Mouse (Mus musculus): Measurements from ENCODE around the gene Abcc12.

Abcc12 gene

DNA sequence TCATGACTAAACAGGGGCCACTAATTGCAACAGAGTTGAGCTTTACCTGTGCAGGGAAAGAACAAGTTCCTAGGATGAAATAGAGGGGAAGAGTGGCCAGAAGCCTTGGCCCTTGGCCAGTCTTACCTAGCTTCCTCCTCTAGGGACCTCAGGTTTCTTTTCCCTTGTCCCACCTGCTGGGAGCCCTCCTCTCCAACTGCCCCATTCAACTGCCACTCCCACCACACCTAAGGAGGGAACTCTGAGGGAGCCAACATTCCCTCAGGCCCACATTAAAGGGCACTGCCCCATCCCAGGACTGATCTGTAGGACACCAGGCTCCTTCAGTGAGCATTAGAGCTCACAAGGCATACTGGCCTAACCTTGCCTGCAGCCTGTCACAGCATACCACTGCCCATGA is at the start of gene Abcc12:
TSS of gene Abcc12 (minus strand) at position 229 of the 400 bp plus-strand sequence.
- DNase-seq (ENCODE audit: low read depth, low spot score), result no peak

DNA sequence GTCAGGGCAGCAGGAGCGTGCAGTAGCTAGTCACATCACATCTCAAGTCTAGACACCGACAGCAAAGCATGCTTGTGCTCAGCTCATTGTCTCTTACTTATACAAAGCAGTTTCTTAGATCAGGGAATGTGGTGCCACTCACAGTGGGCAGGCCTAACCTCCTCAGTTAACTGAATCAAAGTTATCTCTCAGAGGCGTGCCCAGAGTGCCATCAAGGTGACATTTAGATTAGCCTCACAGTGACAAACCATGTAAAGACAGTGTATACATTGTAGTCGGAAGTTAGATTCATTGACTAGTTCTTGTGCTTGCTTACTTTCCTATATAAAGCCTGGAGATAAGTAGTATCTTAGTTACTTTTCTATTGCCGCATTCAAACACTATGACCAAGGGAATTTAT is 49.7 kb upstream of the Abcc12 start:
- no peak for DNase-seq (ENCODE audit: low read depth, low spot score)

DNA sequence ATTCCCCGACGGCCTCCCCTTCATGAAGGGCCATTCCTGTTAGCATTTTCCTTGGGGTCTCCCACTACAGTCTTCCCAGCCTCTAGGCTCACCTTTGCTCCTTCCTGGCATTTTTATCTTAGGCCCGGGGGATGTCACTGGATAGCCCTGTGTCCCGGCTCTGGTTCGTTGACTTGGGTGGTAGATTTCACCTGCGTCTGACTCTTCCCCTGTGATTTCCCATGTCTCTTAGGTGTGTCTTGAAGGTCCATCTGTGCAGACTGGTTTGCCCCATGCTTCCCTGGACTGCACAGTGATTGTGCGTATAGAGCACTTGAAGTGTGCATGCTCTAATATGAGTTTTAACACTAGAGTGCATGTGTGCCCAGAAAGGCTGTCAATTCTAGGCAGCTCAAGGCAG is 44.4 kb upstream of the Abcc12 start:
- DNase-seq (ENCODE audit: low read depth, low spot score), result no peak

DNA sequence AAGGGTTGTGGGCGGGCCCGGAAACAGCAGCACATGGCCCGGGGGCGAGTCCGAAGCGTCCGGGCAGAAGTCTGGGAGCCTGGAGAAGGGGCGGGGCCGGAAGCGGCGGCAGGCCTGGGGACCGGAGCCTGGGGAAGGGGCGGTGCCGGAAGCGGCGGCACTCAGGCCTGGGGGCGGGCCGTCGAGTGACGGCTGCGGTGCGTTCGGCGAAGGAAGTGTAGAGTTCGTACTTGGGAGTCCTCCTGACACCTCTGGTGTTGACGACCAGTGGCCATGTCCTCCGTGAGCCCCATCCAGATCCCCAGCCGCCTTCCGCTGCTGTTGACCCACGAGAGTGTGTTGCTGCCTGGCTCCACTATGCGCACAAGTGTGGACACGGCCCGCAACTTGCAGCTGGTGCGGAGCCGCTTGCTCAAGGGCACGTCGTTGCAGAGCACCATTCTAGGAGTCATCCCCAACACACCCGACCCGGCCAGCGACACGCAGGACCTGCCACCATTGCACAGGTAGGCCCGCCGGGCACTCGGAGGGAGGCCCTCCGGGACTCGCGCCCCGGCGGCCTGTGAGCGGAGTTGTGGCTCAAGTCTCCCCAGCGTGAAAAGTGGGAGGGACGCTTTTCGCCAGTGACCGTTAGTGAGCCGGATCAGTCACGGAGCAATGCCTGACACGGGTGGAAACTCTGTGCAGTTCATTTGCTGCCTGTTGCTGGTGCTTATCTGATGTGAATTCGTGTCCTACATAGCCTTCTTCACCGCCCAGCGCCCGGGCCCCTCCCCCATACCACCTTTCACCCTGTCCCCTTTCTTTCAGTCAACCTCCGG is 43.6 kb upstream of the Abcc12 start, which contains the start of gene Lonp2:
TSS of gene Lonp2 (plus strand) at position 133 of the 821 bp plus-strand sequence.
- DNase-seq (ENCODE audit: low read depth, low spot score), result peak; percentile 87

- no peak for DNase-seq (ENCODE audit: low read depth, low spot score)
Observed at GRCm38 (mm10) chr8:86623551-86623910, 43.0 kb upstream of the Abcc12 start.

- no peak for DNase-seq (ENCODE audit: low read depth, low spot score)
Observed at GRCm38 (mm10) chr8:86617759-86618387, 37.4 kb upstream of the Abcc12 start.

DNA sequence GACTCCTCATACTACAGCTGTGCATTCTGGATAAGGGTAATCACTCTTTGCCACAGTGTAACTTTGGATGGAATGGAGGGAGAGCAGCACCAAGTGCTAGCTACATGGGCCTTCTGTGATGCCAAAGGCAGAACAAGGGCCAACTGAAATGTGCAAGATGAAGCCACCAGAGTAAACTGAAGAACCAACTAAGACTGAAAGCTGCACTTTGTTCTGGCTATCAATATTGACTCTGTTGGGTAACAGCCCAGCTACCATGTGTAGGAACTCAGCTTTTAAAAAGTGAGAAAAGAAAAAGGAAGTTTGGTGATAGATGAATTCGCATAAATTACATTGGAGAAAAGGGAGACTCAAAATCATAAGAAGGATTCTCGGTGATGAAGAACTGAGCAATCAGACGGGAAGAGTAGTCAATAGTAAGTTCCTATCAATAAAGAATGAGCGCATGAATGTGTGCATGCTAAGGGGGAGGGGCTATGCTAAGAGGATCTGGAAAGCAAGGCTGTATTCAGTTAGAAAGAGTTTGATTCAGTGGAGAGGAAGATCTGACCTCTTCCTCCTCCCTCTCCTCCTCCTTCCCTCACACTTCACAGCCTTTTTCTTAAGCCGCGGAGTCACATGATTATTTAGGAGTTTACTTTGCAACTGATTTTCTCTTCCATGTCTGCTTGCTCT is 34.7 kb upstream of the Abcc12 start:
- DNase-seq (ENCODE audit: low read depth, low spot score), result no peak

DNA sequence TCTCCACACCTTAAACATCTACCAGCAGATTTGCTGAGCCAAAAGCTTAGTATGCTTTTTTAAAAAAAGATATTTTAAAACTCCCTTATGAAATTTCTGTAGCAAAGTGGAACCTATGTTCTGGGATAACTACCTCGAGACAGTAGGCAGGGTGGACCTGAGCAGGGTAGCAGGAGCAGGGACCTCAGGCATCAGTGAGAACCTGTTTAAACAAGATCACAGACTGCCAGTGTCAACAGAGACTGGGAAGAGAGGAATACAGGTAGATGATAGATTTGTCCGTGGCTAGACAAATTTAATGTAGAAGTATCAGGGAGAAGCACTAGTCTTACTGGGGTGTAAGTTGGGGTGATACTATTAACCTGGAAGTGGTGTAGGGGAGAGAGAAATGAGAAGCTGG is 33.3 kb upstream of the Abcc12 start:
- DNase-seq (ENCODE audit: low read depth, low spot score), result no peak

DNA sequence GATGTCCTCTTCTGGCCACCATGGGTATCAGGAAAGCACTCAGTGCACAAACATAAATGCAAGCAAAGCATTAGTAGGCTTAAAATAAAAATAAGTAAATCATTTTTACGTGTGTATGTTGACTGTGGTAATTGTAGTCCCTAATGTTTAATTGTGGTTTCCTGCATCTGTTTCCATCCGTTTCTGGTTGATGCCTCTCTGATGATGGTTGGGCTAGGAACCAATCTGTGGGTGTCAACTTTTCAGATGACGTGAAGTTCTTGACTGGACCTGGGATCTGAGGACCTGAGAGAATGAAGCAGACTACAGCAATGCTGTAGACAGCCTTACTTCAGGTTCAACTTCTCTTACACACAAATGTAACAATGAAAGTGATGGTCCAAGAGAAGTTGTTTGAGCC is 24.2 kb upstream of the Abcc12 start:
- no peak for DNase-seq (ENCODE audit: low read depth, low spot score)

- no peak for DNase-seq (ENCODE audit: low read depth, low spot score)
Observed at GRCm38 (mm10) chr8:86603174-86603573, 22.7 kb upstream of the Abcc12 start.

DNA sequence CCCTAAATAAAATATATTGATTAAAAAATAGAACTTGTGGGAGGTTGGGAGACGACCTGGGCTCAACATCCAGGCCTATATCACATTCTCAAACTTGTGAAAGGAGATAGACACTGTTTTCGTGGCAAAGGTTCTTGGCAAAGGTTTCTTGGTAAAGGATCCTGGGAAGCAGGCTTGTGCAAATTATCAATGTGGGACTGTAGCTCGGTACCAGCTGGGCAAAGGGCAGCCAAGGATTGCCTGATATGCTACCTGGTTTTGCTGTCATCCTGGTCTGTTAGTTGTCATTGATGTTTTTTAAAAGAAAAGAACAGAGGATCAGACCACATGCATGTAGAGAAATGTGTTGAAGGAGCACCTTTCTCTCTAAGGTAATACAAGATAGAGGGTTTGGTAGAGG is 19.8 kb upstream of the Abcc12 start:
- no peak for DNase-seq (ENCODE audit: low read depth, low spot score)

DNA sequence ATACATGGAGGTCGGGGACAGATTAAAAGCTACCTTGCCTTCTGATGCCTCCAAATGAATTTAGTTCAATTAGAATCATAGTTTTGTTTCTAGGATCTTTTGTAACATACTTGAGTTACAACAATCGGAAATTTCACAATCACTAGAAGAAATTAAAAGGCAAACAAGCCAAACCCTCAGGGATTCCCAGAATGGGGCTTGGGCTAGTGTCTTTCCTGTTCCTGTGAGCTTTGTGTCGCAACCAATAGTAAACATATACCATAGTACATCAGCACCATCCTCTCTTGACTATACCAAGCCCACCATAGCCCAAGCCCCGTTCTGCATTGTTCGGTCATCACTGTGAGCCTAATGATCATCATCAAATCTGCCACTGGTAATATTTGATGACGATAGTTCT is 18.8 kb upstream of the Abcc12 start:
- DNase-seq (ENCODE audit: low read depth, low spot score), result no peak

- no peak for DNase-seq (ENCODE audit: low read depth, low spot score)
Observed at GRCm38 (mm10) chr8:86597681-86598080, 17.2 kb upstream of the Abcc12 start.

DNA sequence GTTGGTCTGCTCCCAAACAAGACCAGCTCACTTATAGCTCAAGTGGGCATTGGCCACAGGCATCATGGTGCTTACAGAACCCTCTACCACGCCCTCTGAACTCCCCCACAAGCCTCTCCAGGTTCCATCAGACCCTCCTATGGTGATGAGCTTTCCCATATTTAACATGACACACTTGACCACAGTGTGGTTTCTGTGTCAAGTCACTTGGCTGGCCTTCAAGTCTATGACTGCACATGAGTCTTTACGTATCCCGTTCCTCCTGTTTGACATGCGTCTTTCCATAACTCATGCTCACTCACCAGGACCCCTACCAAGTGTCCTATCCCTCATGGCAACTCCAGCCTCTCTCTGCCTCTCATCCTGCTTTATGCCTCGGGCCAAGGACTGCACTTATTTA is 15.2 kb upstream of the Abcc12 start:
- no peak for DNase-seq (ENCODE audit: low read depth, low spot score)

DNA sequence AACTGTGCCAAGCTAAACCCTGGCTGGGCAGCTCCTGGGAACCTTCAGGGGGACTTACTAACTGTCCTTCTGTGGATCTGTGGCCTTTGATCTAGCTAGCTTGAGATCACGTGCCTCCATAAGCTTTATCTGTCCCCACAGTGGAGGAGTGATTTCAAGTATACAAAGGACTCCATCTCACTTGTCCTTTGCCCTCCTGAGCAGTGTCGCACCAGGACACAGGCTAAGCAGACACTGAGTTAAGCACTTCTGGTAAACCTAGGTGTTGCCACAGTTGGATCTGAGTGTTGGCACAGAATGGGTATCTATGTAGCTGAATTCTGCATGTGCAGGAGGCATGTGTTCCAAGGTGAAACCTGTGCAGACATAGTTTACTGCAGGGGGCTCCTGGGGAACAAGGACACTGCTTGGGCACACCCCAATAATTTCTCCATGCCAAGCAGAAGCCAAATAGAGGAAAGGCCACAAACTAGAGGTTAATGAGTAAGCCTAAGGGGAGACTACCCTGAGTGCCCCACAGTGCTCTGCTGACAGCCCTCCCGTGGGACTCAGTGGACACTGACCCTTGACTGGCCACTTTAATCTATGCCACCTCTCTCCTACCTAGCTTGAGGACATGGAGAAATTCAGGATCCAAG is 13.8 kb upstream of the Abcc12 start:
- DNase-seq (ENCODE audit: low read depth, low spot score), result no peak

GRCm38 (mm10) chr8:86593099-86593498 is 12.6 kb upstream of the Abcc12 start:
- DNase-seq (ENCODE audit: low read depth, low spot score), result no peak

- DNase-seq (ENCODE audit: low read depth, low spot score), result no peak
Observed at GRCm38 (mm10) chr8:86588338-86588737, 7.9 kb upstream of the Abcc12 start.

- DNase-seq (ENCODE audit: low read depth, low spot score), result no peak
Observed at GRCm38 (mm10) chr8:86586642-86587041, 6.2 kb upstream of the Abcc12 start.

GRCm38 (mm10) chr8:86586058-86586457 is 5.6 kb upstream of the Abcc12 start:
- no peak for DNase-seq (ENCODE audit: low read depth, low spot score)

DNA sequence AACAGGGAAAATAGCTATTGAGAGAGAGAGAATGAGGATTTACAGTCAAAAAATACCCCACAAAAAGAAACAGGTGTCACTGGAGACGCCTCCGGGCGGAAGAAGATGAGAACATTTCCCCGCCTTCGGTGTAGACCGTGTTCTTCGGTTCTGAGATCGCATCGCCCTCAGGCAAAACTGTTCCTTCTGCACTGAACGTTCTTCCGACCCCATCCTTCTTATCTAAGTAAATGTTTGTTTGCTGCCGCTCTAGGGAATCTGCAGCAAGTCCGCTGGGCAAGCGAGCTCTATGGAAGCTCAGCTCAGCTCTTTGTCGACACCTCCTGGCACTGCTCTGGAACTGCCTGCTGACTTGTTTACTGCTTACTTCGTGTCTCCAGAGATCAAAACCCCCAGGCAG is 5.0 kb upstream of the Abcc12 start:
- DNase-seq (ENCODE audit: low read depth, low spot score), result peak; percentile 79

- DNase-seq (ENCODE audit: low read depth, low spot score), result peak; percentile 79
Observed at GRCm38 (mm10) chr8:86585118-86585517, 4.6 kb upstream of the Abcc12 start.

- no peak for DNase-seq (ENCODE audit: low read depth, low spot score)
Observed at GRCm38 (mm10) chr8:86581921-86582331, 1.4 kb upstream of the Abcc12 start.

Data from brain, embryonic 18.5 days (tissue).